Comparison of ENCODE assay signal across 9 mouse cellular contexts in genomic region chr16:45630347-45630960, GRCm38 (mm10). TPM values are rescaled to one million over a fixed set of nuclear protein-coding genes. Genes with fewer than 3 reads are reported as not detected.
DNase-seq lines count a peak whose midpoint lies in the region; ATAC-seq and TF ChIP-seq lines count a peak whose summit lies in the region.
"Had no signal": no experiment of that assay in that cellular context is flagged by ENCODE, and none has a peak within 500 bp of the region (broad histone marks: within the 10 kb centered on the region; RNA-seq: fewer than 3 reads in every experiment).

No protein-coding gene starts in this region.

- H3K9me3 ChIP-seq in forebrain, postnatal 0 days (ENCODE audit: low read length): no peaks in the 10 kb centered on the region
- no peaks in the 10 kb centered on the region for H3K9me3 ChIP-seq in hindbrain, embryonic 16.5 days (ENCODE audit: control insufficient read depth, low read length)

- H3K4me2 ChIP-seq in forebrain, postnatal 0 days (ENCODE audit: low read depth): no peak overlapping the region
- no peak overlapping the region for H3K4me2 ChIP-seq in hindbrain, embryonic 16.5 days (ENCODE audit: low read length)

- 55% methylated on average over 5 of the region's 5 CpGs for WGBS in forebrain, postnatal 0 days
- 51% methylated on average over 5 of the region's 5 CpGs for WGBS in hindbrain, embryonic 16.5 days

- H3K4me3 ChIP-seq in forebrain, postnatal 0 days (ENCODE audit: low read depth, low read length): no peak overlapping the region
- H3K4me3 ChIP-seq in hindbrain, embryonic 16.5 days (ENCODE audit: low read length): no peak overlapping the region

- peak; percentile 87 for ATAC-seq in forebrain, postnatal 0 days
- ATAC-seq in hindbrain, embryonic 16.5 days: peak; percentile 86
- ATAC-seq in megakaryocyte, adult 5-6 weeks (ENCODE audit: poor library complexity, severe bottlenecking): peak; percentile 93

- no peaks in the 10 kb centered on the region for H3K4me1 ChIP-seq in forebrain, postnatal 0 days (ENCODE audit: insufficient read depth)
- no peaks in the 10 kb centered on the region for H3K4me1 ChIP-seq in hindbrain, embryonic 16.5 days (ENCODE audit: control insufficient read depth, insufficient read depth, low read depth, low read length)

- no peak overlapping the region for H3K9ac ChIP-seq in forebrain, postnatal 0 days
- H3K9ac ChIP-seq in hindbrain, embryonic 16.5 days (ENCODE audit: low read depth, low read length): no peak overlapping the region

- peak; percentile 81 for TF ChIP-seq CTCF in forebrain, postnatal 0 days (IDR thresholded peaks at IDR 0.05; ENCODE audit: low read depth)

- peak; percentile 18 for DNase-seq in Muller cell, postnatal 12 days (ENCODE audit: inconsistent ontology term)
- peak; percentile 55 for DNase-seq in cerebellum, adult 11 months
- DNase-seq in forebrain, postnatal 0 days: peak; percentile 83
- peak; percentile 22 to 36 for DNase-seq in layer of hippocampus, postnatal 36 days
- DNase-seq in right cerebral cortex, adult 18-20 months: peak; percentile 48
- peak; percentile 54 for DNase-seq in urinary bladder, postnatal 25 days (ENCODE audit: low spot score)

- no peaks in the 10 kb centered on the region for H3K36me3 ChIP-seq in forebrain, postnatal 0 days (ENCODE audit: insufficient read depth)
- no peaks in the 10 kb centered on the region for H3K36me3 ChIP-seq in hindbrain, embryonic 16.5 days (ENCODE audit: control insufficient read depth, insufficient read depth, low read length)

- no peaks in the 10 kb centered on the region for H3K27me3 ChIP-seq in forebrain, postnatal 0 days (ENCODE audit: insufficient read depth, low read length)
- no peaks in the 10 kb centered on the region for H3K27me3 ChIP-seq in hindbrain, embryonic 16.5 days (replicated peaks; ENCODE audit: control insufficient read depth, insufficient read depth, low read length)

- no peak overlapping the region for H3K27ac ChIP-seq in forebrain, postnatal 0 days (ENCODE audit: low read depth, low read length)
- H3K27ac ChIP-seq in hindbrain, embryonic 16.5 days (ENCODE audit: low read depth, low read length): no peak overlapping the region

RNA-seq across cellular contexts. Expression of gene Gcsam, which starts 20.3 kb away (rescaled TPM):
- not detected in 2 replicates for total RNA-seq in forebrain, postnatal 0 days (2014; rRNA removed)
- polyA plus RNA-seq in forebrain, postnatal 0 days (2015; fragmentation: Nextera tagmentation; extraction: Ambion mirVana): not detected in 2 replicates
- polyA plus RNA-seq in hindbrain, embryonic 16.5 days (2015; fragmentation: Nextera tagmentation; extraction: Ambion mirVana): 0.05 TPM in 1 of 2 replicates, not detected in the other
- not detected for total RNA-seq in layer of hippocampus, postnatal 36 days (2021)
- not detected in 2 replicates for total RNA-seq in megakaryocyte, adult 5-6 weeks (2015)
- total RNA-seq in megakaryocyte, adult 5-6 weeks (2017): not detected in 2 replicates

RNA-seq across cellular contexts. Expression of gene BC016579, which starts 23.4 kb away (rescaled TPM):
- 0.23 TPM in 1 of 2 replicates, not detected in the other for total RNA-seq in forebrain, postnatal 0 days (2014; rRNA removed)
- not detected in 2 replicates for polyA plus RNA-seq in forebrain, postnatal 0 days (2015; fragmentation: Nextera tagmentation; extraction: Ambion mirVana)
- not detected in 2 replicates for polyA plus RNA-seq in hindbrain, embryonic 16.5 days (2015; fragmentation: Nextera tagmentation; extraction: Ambion mirVana)
- under 1 TPM; 0.20 to 0.28 TPM for total RNA-seq in layer of hippocampus, postnatal 36 days (2021)
- 0.71 and 0.98 TPM in 2 replicates for total RNA-seq in megakaryocyte, adult 5-6 weeks (2015)
- 0.07 TPM in 1 of 2 replicates, not detected in the other for total RNA-seq in megakaryocyte, adult 5-6 weeks (2017)
- polyA plus RNA-seq: heart, embryonic 14.5 days had no signal

Comparison
In these comparisons a context has a peak if more than half of its experiments do, and no peak if none do; other contexts are left out.
1. DNase-seq: peak in every context shown above with its lines; median percentile 83 in forebrain, postnatal 0 days; 55 in cerebellum, adult 11 months; 54 in urinary bladder, postnatal 25 days; 48 in right cerebral cortex, adult 18-20 months; 29 in layer of hippocampus, postnatal 36 days; 18 in Muller cell, postnatal 12 days.